Mouse (Mus musculus) intestine, embryonic 14.5 days (tissue): ENCODE data around the gene Atp6v0d1. TPM values are rescaled to one million over a fixed set of nuclear protein-coding genes. Genes with fewer than 3 reads are reported as not detected.
"Not testable (repeated sequence)": the region's sequence is repeated elsewhere in the genome, so short reads cannot be mapped to it uniquely, and the experiment has no call there.

ENCODE experiments used
- ATAC-seq: fragments of 200-750 bp; cut with Nextera tagmentation; replicated peaks from 2 replicates; pipeline ENCODE4 v1.8.0; 2017; ENCODE audit warnings: low read depth, moderate number of reproducible peaks, moderate TSS enrichment, moderate library complexity; ENCODE audit not compliant: low FRiP score, low TSS enrichment
- DNase-seq: peaks from one replicate; pipeline ENCODE4 v3.0.0-alpha.2; 2018; ENCODE audit warnings: low spot score
- H3K27ac ChIP-seq: fragments of 300-500 bp; sonication (generic); 2 replicates; pipeline ENCODE4 v1.5.1; 2014; ENCODE audit warnings: low read depth, mild to moderate bottlenecking, control low read depth
- H3K27me3 ChIP-seq: fragments of 300-500 bp; sonication (generic); replicated peaks from 2 replicates; pipeline ENCODE4 v1.6.1; 2014; ENCODE audit warnings: low read length, control low read depth; ENCODE audit not compliant: control insufficient read depth, insufficient read depth
- H3K36me3 ChIP-seq: fragments of 300-500 bp; sonication (generic); 2 replicates; pipeline ENCODE4 v1.6.1; 2014; ENCODE audit warnings: low read length, control low read depth; ENCODE audit not compliant: control insufficient read depth, insufficient read depth
- H3K4me1 ChIP-seq: fragments of 300-500 bp; sonication (generic); replicated peaks from 2 replicates; pipeline ENCODE4 v1.6.1; 2014; ENCODE audit warnings: low read length, control low read depth, mixed read lengths; ENCODE audit not compliant: control insufficient read depth, insufficient read depth
- H3K4me2 ChIP-seq: fragments of 300-500 bp; sonication (generic); 2 replicates; pipeline ENCODE4 v1.6.1; 2014; ENCODE audit warnings: low read length
- H3K4me3 ChIP-seq: fragments of 300-500 bp; sonication (generic); 2 replicates; pipeline ENCODE4 v1.5.1; 2014; ENCODE audit warnings: low read depth, low read length, control low read depth, mixed read lengths
- H3K9ac ChIP-seq: fragments of 300-500 bp; sonication (generic); 2 replicates; pipeline ENCODE4 v1.6.1; 2014; ENCODE audit warnings: mild to moderate bottlenecking, low read length
- H3K9me3 ChIP-seq: fragments of 300-500 bp; sonication (generic); 2 replicates; pipeline ENCODE4 v1.6.1; 2016; ENCODE audit warnings: low read length, control low read depth; ENCODE audit not compliant: control insufficient read depth
- WGBS: fragments of 180-500 bp; shearing (Covaris S2); extraction: QIAGEN DNeasy Blood & Tissue Kit; methylation state at CpG from one replicate; pipeline ENCODE4 v1.1.7; 2014; 5-methylcytosine and 5-hydroxymethylcytosine counted together
- polyA plus RNA-seq: library from polyadenylated mRNA; unstranded; fragments of >200 nt; fragmentation: Nextera tagmentation; extraction: Ambion mirVana; gene quantifications from 2 replicates; pipeline ENCODE4 v1.2.1, GENCODE M21; 2014

Atp6v0d1 gene
- polyA plus RNA-seq, 1 experiment from 2014 or later: 72.7 TPM

DNA sequence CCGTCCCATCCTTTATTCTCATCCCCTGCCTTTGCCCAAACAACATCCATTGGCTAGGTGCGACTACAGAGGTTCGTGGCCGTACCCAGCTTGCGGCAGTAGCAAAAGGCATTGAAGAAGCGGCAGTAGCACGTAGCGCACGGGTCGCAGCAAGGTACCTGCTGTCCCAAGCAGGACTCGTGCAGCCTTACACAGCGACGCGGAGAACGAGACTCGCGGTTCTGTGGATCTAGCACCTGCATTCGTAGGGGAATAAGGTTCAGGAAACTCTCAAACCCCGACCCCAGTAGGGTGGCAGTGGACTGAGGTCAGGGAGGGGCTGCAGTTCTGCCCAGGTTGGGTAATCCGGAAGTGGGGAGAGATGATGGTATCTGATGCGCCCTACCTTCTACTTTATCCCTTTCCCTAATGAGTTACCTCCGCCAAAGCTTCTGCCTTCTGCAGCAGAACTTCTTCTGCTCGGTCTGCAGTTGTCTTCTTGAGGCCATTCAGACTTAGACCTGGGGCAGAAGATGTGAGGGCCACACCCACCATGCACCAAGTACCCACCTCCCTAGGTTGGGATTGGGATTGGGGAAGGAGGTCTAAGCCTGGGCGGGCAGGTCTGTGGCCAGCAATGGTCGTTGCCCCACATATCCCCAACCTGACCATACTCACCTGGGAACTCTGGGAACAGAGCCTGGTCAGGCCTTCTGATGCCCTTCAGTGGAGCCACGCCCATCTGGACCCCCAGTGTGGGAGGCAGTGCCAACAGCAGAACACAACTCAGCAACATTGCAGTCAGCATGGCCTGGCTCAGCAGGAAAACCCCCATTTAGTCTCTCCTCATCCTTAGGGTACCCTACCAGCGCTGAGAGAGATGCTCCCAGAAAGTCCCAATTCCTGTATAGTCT lies 1.1 kb upstream of the Atp6v0d1 start:
- peak; percentile 0; the same call in 1 of the 2 replicates for ATAC-seq
- WGBS: 29% methylated on average over 27 of the region's 27 CpGs
- Histone ChIP-seq H3K27ac (no peak overlapping the region), H3K9me3 (no peaks in the 10 kb centered on the region), H3K4me3 (peak overlapping the region; percentile 83), H3K4me2 (peak overlapping the region; percentile 77), H3K9ac (peak overlapping the region; percentile 56), H3K4me1 (peaks cover 5% of the 10 kb centered on the region; the same call in 1 of the 2 replicates), H3K27me3 (no peaks in the 10 kb centered on the region), H3K36me3 (peaks cover 3% of the 10 kb centered on the region; the same call in 1 of the 2 replicates)
- no peak for DNase-seq

- H3K4me2 ChIP-seq: peak overlapping the region; percentile 77
- H3K27me3 ChIP-seq: no peaks in the 10 kb centered on the region
- peaks cover 3% of the 10 kb centered on the region; the same call in 1 of the 2 replicates for H3K36me3 ChIP-seq
- peak; percentile 69 for ATAC-seq
- under 1% methylated on average over 31 of the region's 31 CpGs for WGBS
- DNase-seq: no peak
- H3K9me3 ChIP-seq: no peaks in the 10 kb centered on the region
- no peak overlapping the region for H3K27ac ChIP-seq
- peaks cover 5% of the 10 kb centered on the region; the same call in 1 of the 2 replicates for H3K4me1 ChIP-seq
- H3K4me3 ChIP-seq: peak overlapping the region; percentile 83
- peak overlapping the region; percentile 76 for H3K9ac ChIP-seq
These were observed 406 bp downstream of the Atp6v0d1 start for GRCm38 (mm10) chr8:105565401-105565881.

GRCm38 (mm10) chr8:105564573-105565229 lies 1.1 kb downstream of the Atp6v0d1 start:
- not testable (repeated sequence) for H3K9me3 ChIP-seq, H3K4me1 ChIP-seq, H3K36me3 ChIP-seq, H3K27me3 ChIP-seq, DNase-seq, ATAC-seq, H3K27ac ChIP-seq
- peak overlapping the region; percentile 77 for H3K4me2 ChIP-seq
- peak overlapping the region; percentile 83 for H3K4me3 ChIP-seq
- WGBS: 80% methylated on average over 9 of the region's 9 CpGs
- peak overlapping the region; percentile 76; the same call in 1 of the 2 replicates for H3K9ac ChIP-seq

DNA sequence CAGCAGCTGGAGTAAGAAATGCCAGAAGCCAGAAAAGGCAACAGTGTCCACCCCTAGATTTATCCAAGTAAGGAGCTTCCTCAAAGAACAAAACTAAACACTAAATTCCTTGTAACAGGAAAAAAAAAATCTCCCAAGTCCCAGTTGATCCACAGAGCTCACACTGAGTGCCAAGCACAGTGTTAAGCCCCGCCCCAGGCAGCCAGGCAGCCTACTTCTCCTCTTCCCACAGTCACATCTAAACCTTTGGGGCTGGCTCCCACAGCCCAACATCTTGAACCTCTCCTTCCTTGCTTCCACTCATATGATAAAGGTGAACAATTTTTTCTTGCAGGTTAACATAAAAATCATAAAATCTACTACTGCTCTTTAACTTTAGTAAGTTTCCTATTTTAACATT lies 2.0 kb downstream of the Atp6v0d1 start:
- no peak overlapping the region for H3K4me2 ChIP-seq
- no peaks in the 10 kb centered on the region for H3K9me3 ChIP-seq
- peaks cover 3% of the 10 kb centered on the region; the same call in 1 of the 2 replicates for H3K36me3 ChIP-seq
- no peak overlapping the region for H3K9ac ChIP-seq
- H3K27me3 ChIP-seq: no peaks in the 10 kb centered on the region
- 83% methylated on average over 1 of the region's 1 CpGs for WGBS
- no peak for DNase-seq
- H3K27ac ChIP-seq: no peak overlapping the region
- no peak for ATAC-seq
- H3K4me1 ChIP-seq: peaks cover 5% of the 10 kb centered on the region; the same call in 1 of the 2 replicates
- H3K4me3 ChIP-seq: no peak overlapping the region

- Histone ChIP-seq H3K27ac (no peak overlapping the region), H3K4me2 (no peak overlapping the region), H3K9me3 (no peaks in the 10 kb centered on the region), H3K9ac (no peak overlapping the region), H3K27me3 (no peaks in the 10 kb centered on the region), H3K4me3 (no peak overlapping the region), H3K4me1 (peaks cover 5% of the 10 kb centered on the region; the same call in 1 of the 2 replicates), H3K36me3 (peaks cover 3% of the 10 kb centered on the region; the same call in 1 of the 2 replicates)
- DNase-seq (no peak), ATAC-seq (no peak)
- 82% methylated on average over 3 of the region's 3 CpGs for WGBS
These were observed 3.0 kb downstream of the Atp6v0d1 start for GRCm38 (mm10) chr8:105562863-105563262.

GRCm38 (mm10) chr8:105555230-105555629 lies 10.6 kb downstream of the Atp6v0d1 start:
- H3K4me2 ChIP-seq: no peak overlapping the region
- no peak overlapping the region for H3K9ac ChIP-seq
- no peak overlapping the region for H3K4me3 ChIP-seq
- no peak overlapping the region for H3K27ac ChIP-seq
- no peaks in the 10 kb centered on the region for H3K9me3 ChIP-seq
- H3K4me1 ChIP-seq: no peaks in the 10 kb centered on the region
- H3K36me3 ChIP-seq: no peaks in the 10 kb centered on the region
- WGBS: 72% methylated on average over 3 of the region's 3 CpGs
- no peak for DNase-seq
- 0 out of 2 replicates have a peak, but pooled peaks have one; percentile 36 for ATAC-seq
- no peaks in the 10 kb centered on the region for H3K27me3 ChIP-seq

GRCm38 (mm10) chr8:105554087-105554486 lies 11.8 kb downstream of the Atp6v0d1 start:
- H3K9me3 ChIP-seq: no peaks in the 10 kb centered on the region
- H3K9ac ChIP-seq: no peak overlapping the region
- no peaks in the 10 kb centered on the region for H3K36me3 ChIP-seq
- H3K4me2 ChIP-seq: no peak overlapping the region
- no peaks in the 10 kb centered on the region for H3K4me1 ChIP-seq
- ATAC-seq (no peak), DNase-seq (peak; percentile 73)
- no peak overlapping the region for H3K27ac ChIP-seq
- no peaks in the 10 kb centered on the region for H3K27me3 ChIP-seq
- no peak overlapping the region for H3K4me3 ChIP-seq

DNA sequence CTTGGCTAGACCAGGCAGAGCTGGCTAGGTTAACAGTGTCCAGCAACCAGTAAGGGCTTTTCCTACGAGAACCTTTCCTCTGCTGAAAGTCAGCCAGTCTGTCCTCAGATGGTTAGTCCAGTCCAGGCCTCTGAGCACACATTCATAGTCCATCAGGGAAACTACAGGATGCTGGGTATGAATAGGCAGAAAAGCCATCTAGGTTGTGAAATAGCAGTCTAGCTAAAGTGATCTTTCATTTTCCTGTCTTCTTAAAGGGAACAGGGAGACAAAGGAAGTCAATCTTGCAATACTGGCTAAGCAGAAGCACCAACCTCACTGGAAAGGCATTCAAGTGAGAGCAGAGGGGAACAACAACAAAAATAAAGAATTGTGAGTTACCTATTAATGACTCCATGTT lies 13.0 kb downstream of the Atp6v0d1 start:
- Histone ChIP-seq H3K36me3 (no peaks in the 10 kb centered on the region), H3K9ac (no peak overlapping the region), H3K4me2 (no peak overlapping the region), H3K4me3 (no peak overlapping the region), H3K9me3 (no peaks in the 10 kb centered on the region), H3K27me3 (no peaks in the 10 kb centered on the region), H3K4me1 (no peaks in the 10 kb centered on the region), H3K27ac (no peak overlapping the region)
- ATAC-seq (no peak), DNase-seq (no peak)
- WGBS: 85% methylated on average over 1 of the region's 1 CpGs
